Mouse (Mus musculus) cortical plate, adult 2 months (tissue): ENCODE measurements around the gene Wfdc2.

Experiments
- CTCF ChIP-seq: fragments of 200-500 bp; IDR thresholded peaks from 2 replicates; pipeline ENCODE4 v1.5.1; 2011; ENCODE audit warnings: mild to moderate bottlenecking, control low read depth, low read length; ENCODE audit not compliant: insufficient read depth; ENCODE audit errors: extremely low read depth
- POLR2A ChIP-seq: fragments of 200-500 bp; IDR thresholded peaks from 2 replicates; pipeline ENCODE4 v1.6.1; 2011; ENCODE audit warnings: mild to moderate bottlenecking, low read length, control low read depth; ENCODE audit not compliant: insufficient read depth; ENCODE audit errors: extremely low read depth

- no peak for TF ChIP-seq CTCF
- TF ChIP-seq POLR2A: no peak
Observed at GRCm38 (mm10) chr2:164516592-164516991, 45.6 kb upstream of the Wfdc2 start.
